Mouse (Mus musculus) thymus, adult 2 months (tissue): ENCODE measurements around the gene Gm20517.
A peak's percentile ranks its signal among the peaks of the same experiment; 100 is the strongest.

Experiments
- CTCF ChIP-seq: fragments of 200-500 bp; IDR thresholded peaks from 2 replicates; pipeline ENCODE4 v1.5.1; 2012; ENCODE audit warnings: mild to moderate bottlenecking, control low read depth, low read length, moderate library complexity, borderline replicate concordance; ENCODE audit not compliant: control insufficient read depth, poor library complexity, insufficient read depth; ENCODE audit errors: extremely low read depth
- POLR2A ChIP-seq: fragments of 200-500 bp; IDR thresholded peaks from 2 replicates; pipeline ENCODE4 v1.6.1; 2012; ENCODE audit warnings: mild to moderate bottlenecking, low read length, control low read depth, moderate library complexity; ENCODE audit not compliant: control insufficient read depth, poor library complexity, insufficient read depth; ENCODE audit errors: extremely low read depth

- TF ChIP-seq POLR2A, result peak; percentile 90
- TF ChIP-seq CTCF, result peak; percentile 34; the same call in 1 of the 2 replicates
Measured at GRCm38 (mm10) chr17:47593215-47593853, 18.1 kb upstream of the Gm20517 start.
